Mouse (Mus musculus) myocyte (in vitro differentiated cells): ENCODE measurements around the gene Ucn3. TPM values are rescaled to one million over a fixed set of nuclear protein-coding genes. Genes with fewer than 3 reads are reported as not detected.

Experiments used
- H3K27me3 ChIP-seq: one replicate; pipeline ENCODE4 v1.6.1; 2011; ENCODE audit not compliant: control insufficient read depth, insufficient read depth, insufficient read length
- H3K36me3 ChIP-seq: one replicate; pipeline ENCODE4 v1.6.1; 2011; ENCODE audit not compliant: control insufficient read depth, insufficient read depth
- H3K4me2 ChIP-seq: one replicate; pipeline ENCODE4 v1.6.1; 2011; ENCODE audit warnings: low read depth, control low read depth
- H3K4me3 ChIP-seq: one replicate; pipeline ENCODE4 v1.5.1; 2011; ENCODE audit warnings: mild to moderate bottlenecking, control low read depth, moderate library complexity
- H3K79me2 ChIP-seq: one replicate; pipeline ENCODE4 v1.6.1; 2011; ENCODE audit not compliant: control insufficient read depth, insufficient read depth
- H3ac ChIP-seq: one replicate; pipeline ENCODE4 v1.6.1; 2011; ENCODE audit not compliant: control insufficient read depth, insufficient read length
- CEBPB ChIP-seq: IDR thresholded peaks from 2 replicates; pipeline ENCODE4 v1.6.1; 2011; ENCODE audit warnings: mild to moderate bottlenecking, moderate library complexity; ENCODE audit not compliant: poor library complexity, insufficient read depth, severe bottlenecking
- E2F4 ChIP-seq: IDR thresholded peaks from one replicate; pipeline ENCODE4 v1.6.1; 2011; ENCODE audit warnings: mild to moderate bottlenecking, control low read depth, moderate library complexity; ENCODE audit not compliant: insufficient read depth
- MAX ChIP-seq: IDR thresholded peaks from one replicate; pipeline ENCODE4 v1.6.1; 2011; ENCODE audit warnings: low read depth, mild to moderate bottlenecking, control low read depth
- MYOD1 ChIP-seq, 3 experiments: IDR thresholded peaks; one replicate each; pipeline ENCODE4 v1.6.1; 2011; ENCODE audit warnings: control low read depth in 2 of 3, low read depth in 2 of 3, mild to moderate bottlenecking in 2 of 3, moderate library complexity in 1 of 3; ENCODE audit not compliant: insufficient read length in 2 of 3, control insufficient read depth in 1 of 3
- MYOG ChIP-seq, 3 experiments: IDR thresholded peaks; one replicate each; pipeline ENCODE4 v1.6.1; 2011; ENCODE audit warnings: control low read depth in 2 of 3, low read depth in 2 of 3, mild to moderate bottlenecking in 2 of 3; ENCODE audit not compliant: insufficient read length in 2 of 3, control insufficient read depth in 1 of 3, insufficient read depth in 1 of 3
- POLR2A ChIP-seq: IDR thresholded peaks from one replicate; pipeline ENCODE4 v1.6.1; 2011; ENCODE audit warnings: low read depth, mild to moderate bottlenecking, control low read depth, moderate library complexity; ENCODE audit not compliant: insufficient read length
- POLR2AphosphoS2 ChIP-seq: IDR thresholded peaks from one replicate; pipeline ENCODE4 v1.6.1; 2011; ENCODE audit warnings: low read depth, control low read depth; ENCODE audit not compliant: insufficient read length
- REST ChIP-seq: IDR thresholded peaks from one replicate; pipeline ENCODE4 v1.6.1; 2011; ENCODE audit warnings: mild to moderate bottlenecking, control low read depth, moderate library complexity; ENCODE audit not compliant: insufficient read depth, insufficient read length
- SRF ChIP-seq: IDR thresholded peaks from one replicate; pipeline ENCODE4 v1.6.1; 2011; ENCODE audit warnings: low read depth; ENCODE audit not compliant: control insufficient read depth, insufficient read length
- TCF12 ChIP-seq: IDR thresholded peaks from one replicate; pipeline ENCODE4 v1.6.1; 2011; ENCODE audit warnings: mild to moderate bottlenecking, control low read depth; ENCODE audit not compliant: poor library complexity, insufficient read depth, severe bottlenecking
- TCF3 ChIP-seq: IDR thresholded peaks from one replicate; pipeline ENCODE4 v1.6.1; 2011; ENCODE audit warnings: low read depth, control low read depth; ENCODE audit not compliant: insufficient read length
- USF1 ChIP-seq: IDR thresholded peaks from one replicate; pipeline ENCODE4 v1.6.1; 2011; ENCODE audit warnings: low read depth, mild to moderate bottlenecking, control low read depth, moderate library complexity
- polyA plus RNA-seq: library from polyadenylated mRNA; unstranded; fragments of >200 nt; fragmentation: generic; extraction: Trizol; gene quantifications from one replicate; pipeline ENCODE4 v1.2.1, GENCODE M21; 2012; ENCODE audit warnings: missing spikeins

The Ucn3 gene
- polyA plus RNA-seq, 1 experiment = not detected

DNA sequence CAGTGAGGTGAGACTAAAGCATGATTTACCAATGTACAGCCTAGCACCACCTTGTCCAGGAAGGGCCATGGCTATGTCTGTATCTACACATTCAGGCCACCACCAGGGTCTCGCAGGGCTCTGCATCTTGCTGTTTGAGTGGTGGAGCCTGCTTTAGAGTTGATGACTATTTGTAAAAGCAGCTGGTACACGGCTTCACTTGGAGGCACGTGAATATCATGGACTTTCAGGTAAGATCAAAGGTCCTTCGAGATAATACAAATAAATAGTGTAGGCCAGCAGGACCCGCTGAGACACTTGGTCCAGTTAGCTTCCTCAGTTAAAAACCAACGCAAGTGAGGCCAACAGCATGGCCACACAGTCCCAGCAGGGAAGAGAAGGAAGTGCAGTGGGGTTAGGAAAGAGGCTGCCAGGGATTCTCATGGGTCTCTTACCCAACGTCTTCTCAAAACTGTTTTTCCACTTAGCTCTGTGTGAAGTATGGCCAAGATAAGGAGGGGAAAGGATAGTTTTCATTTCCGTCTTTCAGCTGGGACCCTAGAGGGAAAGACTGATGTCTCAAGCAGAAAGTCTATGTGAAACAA, 49.7 kb downstream of the Ucn3 start:
- no peaks in the 10 kb centered on the region for H3K36me3 ChIP-seq
- TF ChIP-seq MAX (no peak), CEBPB (no peak), TCF3 (no peak), USF1 (no peak), SRF (no peak), E2F4 (no peak), MYOD1 (IDR thresholded peaks at IDR 0.05; ENCODE audit: control insufficient read depth in 1 of 3, insufficient read length in 2 of 3, low read depth in 2 of 3) (no peak)

DNA sequence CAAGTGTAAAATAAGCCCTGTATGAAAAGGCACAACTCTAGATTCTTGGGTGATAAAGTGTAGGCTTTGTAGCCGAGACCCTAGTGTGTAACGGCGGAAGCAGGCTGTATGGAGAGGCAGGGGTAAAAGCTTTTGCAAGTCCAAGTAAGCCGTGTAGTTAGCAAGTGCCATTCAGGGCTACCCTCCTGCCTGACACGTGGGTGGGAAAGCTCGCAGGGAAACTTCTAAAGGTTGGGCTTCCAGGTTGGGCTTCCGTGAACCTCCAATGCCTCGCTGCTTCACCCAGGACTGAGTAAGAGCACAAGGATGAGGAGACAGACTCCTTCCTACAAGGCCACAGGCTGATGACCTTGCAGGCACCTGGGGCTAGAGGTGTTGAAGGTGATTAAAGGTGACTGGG, 50.6 kb downstream of the Ucn3 start:
- Histone ChIP-seq H3ac (no peak overlapping the region), H3K4me2 (no peak overlapping the region), H3K79me2 (peaks cover 29% of the 10 kb centered on the region), H3K36me3 (no peaks in the 10 kb centered on the region), H3K27me3 (no peaks in the 10 kb centered on the region), H3K4me3 (no peak overlapping the region)
- TF ChIP-seq USF1 (no peak), REST (no peak), CEBPB (no peak), MYOG (IDR thresholded peaks at IDR 0.05; ENCODE audit: control insufficient read depth in 1 of 3, insufficient read depth in 1 of 3, insufficient read length in 2 of 3, low read depth in 2 of 3) (no peak), POLR2A (no peak), MAX (no peak), TCF3 (no peak), E2F4 (no peak), POLR2AphosphoS2 (no peak), SRF (no peak), TCF12 (no peak), MYOD1 (IDR thresholded peaks at IDR 0.05; ENCODE audit: control insufficient read depth in 1 of 3, insufficient read length in 2 of 3, low read depth in 2 of 3) (no peak)

More for the DNA sequence above, 49.7 kb downstream of the Ucn3 start:
- peaks cover 27% of the 10 kb centered on the region for H3K79me2 ChIP-seq
- no peak overlapping the region for H3ac ChIP-seq
- no peaks in the 10 kb centered on the region for H3K27me3 ChIP-seq
- H3K4me3 ChIP-seq = no peak overlapping the region
- no peak overlapping the region for H3K4me2 ChIP-seq

DNA sequence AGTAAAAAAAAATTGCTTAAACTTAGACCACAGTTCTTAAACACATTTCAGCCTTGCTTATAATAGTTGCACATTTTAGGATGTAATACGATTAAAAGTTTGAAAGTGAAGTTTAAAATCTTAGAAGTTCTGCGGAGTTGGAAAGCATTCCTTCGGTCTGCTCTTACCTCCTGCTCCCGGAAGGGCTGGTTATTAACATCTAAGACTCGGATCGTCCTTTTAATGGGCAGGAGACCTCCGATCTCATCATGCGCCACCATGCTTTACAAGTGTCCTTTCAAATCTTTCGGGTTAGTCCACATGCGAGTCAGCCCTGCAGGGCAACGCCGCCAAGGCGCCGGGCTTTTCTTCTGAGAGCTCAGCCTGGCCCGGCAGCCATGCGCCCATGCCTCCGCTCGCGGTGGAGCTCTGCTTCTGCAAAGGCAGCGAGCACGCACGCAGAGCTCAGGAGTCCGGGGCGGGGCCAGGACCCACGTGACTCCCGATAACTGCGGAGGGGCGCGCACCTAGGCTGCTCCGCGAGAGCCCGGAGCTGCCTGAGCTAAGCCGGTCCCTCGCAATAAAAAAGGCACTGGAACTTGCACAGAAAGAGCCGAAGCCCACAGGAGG, 51.9 kb downstream of the Ucn3 start:
- H3K36me3 ChIP-seq = peaks cover 4% of the 10 kb centered on the region
- peak overlapping the region; percentile 81 for H3K4me2 ChIP-seq

DNA sequence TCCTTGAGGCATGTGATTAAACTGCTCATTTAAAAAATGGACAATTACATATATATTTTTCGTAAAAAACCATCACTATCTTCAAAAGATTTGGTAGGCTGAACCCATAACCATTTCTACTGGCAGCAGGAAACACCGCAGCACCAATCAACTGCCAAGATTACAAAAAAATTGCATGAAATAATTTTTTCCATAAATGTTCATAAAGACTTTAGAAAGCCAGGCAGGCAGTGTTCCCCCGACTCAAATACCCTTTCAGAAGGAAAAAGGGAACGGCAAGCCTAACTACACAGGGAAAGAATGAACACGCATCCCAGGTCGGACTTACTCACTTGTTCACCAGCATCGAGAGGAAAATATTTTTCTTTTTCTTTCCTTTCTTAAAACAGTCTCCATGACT, 52.5 kb downstream of the Ucn3 start:
- Histone ChIP-seq H3ac (no peak overlapping the region), H3K79me2 (peaks cover 40% of the 10 kb centered on the region), H3K36me3 (peaks cover 10% of the 10 kb centered on the region), H3K27me3 (no peaks in the 10 kb centered on the region), H3K4me3 (peak overlapping the region; percentile 56), H3K4me2 (peak overlapping the region; percentile 81)
- TF ChIP-seq POLR2A (no peak), MYOD1 (IDR thresholded peaks at IDR 0.05; ENCODE audit: control insufficient read depth in 1 of 3, insufficient read length in 2 of 3, low read depth in 2 of 3) (no peak), TCF12 (no peak), SRF (no peak), MYOG (IDR thresholded peaks at IDR 0.05; ENCODE audit: control insufficient read depth in 1 of 3, insufficient read depth in 1 of 3, insufficient read length in 2 of 3, low read depth in 2 of 3) (no peak), REST (no peak), TCF3 (no peak), USF1 (no peak)

More for the DNA sequence above, 51.9 kb downstream of the Ucn3 start:
- Histone ChIP-seq H3K4me3 (peak overlapping the region; percentile 56), H3ac (no peak overlapping the region), H3K27me3 (no peaks in the 10 kb centered on the region), H3K79me2 (peaks cover 40% of the 10 kb centered on the region)
- TF ChIP-seq MYOG (IDR thresholded peaks at IDR 0.05; ENCODE audit: control insufficient read depth in 1 of 3, insufficient read depth in 1 of 3, insufficient read length in 2 of 3, low read depth in 2 of 3) (peak in 1 of 3 experiments; percentile 43), USF1 (peak; percentile 89), CEBPB (no peak), REST (peak; percentile 27), POLR2AphosphoS2 (peak; percentile 97), POLR2A (peak; percentile 96), E2F4 (no peak)
